Comparison of ENCODE assay signal across 18 mouse cellular contexts in genomic region chr9:92467724-92468123, GRCm38 (mm10). TPM values are rescaled to one million over a fixed set of nuclear protein-coding genes. Genes with fewer than 3 reads are reported as not detected.
DNase-seq lines count a peak whose midpoint lies in the region; ATAC-seq and TF ChIP-seq lines count a peak whose summit lies in the region.
"Had no signal": no experiment of that assay in that cellular context is flagged by ENCODE, and none has a peak within 500 bp of the region (broad histone marks: within the 10 kb centered on the region; RNA-seq: fewer than 3 reads in every experiment).

No protein-coding gene starts in this region.

- in situ Hi-C loops in CH12.LX (cut with MboI; ENCODE audit: low pct_ligation_motif_present, low pct_unique_long_range_greater_than_20kb, low sequenced_read_pairs) (no loop called here), Patski (cut with MboI; ENCODE audit: low pct_unique_long_range_greater_than_20kb) (no loop called here)

- no peak for TF ChIP-seq CTCF in CH12.LX (conservative IDR thresholded peaks at IDR 0.05 in 1 of 2, IDR thresholded peaks at IDR 0.05 in 1 of 2; ENCODE audit: low read depth in 2 of 2, low read length in 2 of 2)
- TF ChIP-seq CTCF in Patski (IDR thresholded peaks at IDR 0.05), result no peak

- no peaks in the 10 kb centered on the region for H3K36me3 ChIP-seq in CH12.LX (replicated peaks in 1 of 2; ENCODE audit: control insufficient read depth in 1 of 2, insufficient read depth in 1 of 2, low read length in 1 of 2)
- H3K36me3 ChIP-seq: embryonic facial prominence, embryonic 12.5 days; G1E; heart, embryonic 13.5 days; hindbrain, embryonic 15.5 days had no signal

- TF ChIP-seq POLR2A in CH12.LX (IDR thresholded peaks at IDR 0.05; ENCODE audit: low read depth, low read length), result no peak

- H3K27ac ChIP-seq in CH12.LX (ENCODE audit: insufficient read depth, low read depth), result no peak overlapping the region
- H3K27ac ChIP-seq: embryonic facial prominence, embryonic 12.5 days; heart, embryonic 13.5 days; hindbrain, embryonic 15.5 days had no signal

- no peaks in the 10 kb centered on the region for H3K9me3 ChIP-seq in CH12.LX (replicated peaks; ENCODE audit: low read length)
- H3K9me3 ChIP-seq: embryonic facial prominence, embryonic 12.5 days; G1E; heart, embryonic 13.5 days; hindbrain, embryonic 15.5 days had no signal

- H3K4me2 ChIP-seq in CH12.LX (ENCODE audit: insufficient read depth, low read depth, poor library complexity, severe bottlenecking), result peak overlapping the region; percentile 38
- H3K4me2 ChIP-seq: embryonic facial prominence, embryonic 12.5 days; heart, embryonic 13.5 days; hindbrain, embryonic 15.5 days had no signal

- no peaks in the 10 kb centered on the region for H3K27me3 ChIP-seq in CH12.LX (replicated peaks)
- H3K27me3 ChIP-seq in Patski, result no peaks in the 10 kb centered on the region
- H3K27me3 ChIP-seq: embryonic facial prominence, embryonic 12.5 days; heart, embryonic 13.5 days; hindbrain, embryonic 15.5 days had no signal

- H3K79me2 ChIP-seq in CH12.LX (replicated peaks; ENCODE audit: control insufficient read depth, extremely low read depth, insufficient read depth, poor library complexity, severe bottlenecking), result no peaks in the 10 kb centered on the region

- CTCF ChIA-PET in Patski (lab: Charles Lee), result interaction anchor here (1.1 to 1.4 kb wide), 2 partner anchors 9 to 63 kb away, joined by 3 read pairs; no protein-coding TSS in a partner anchor

- POLR2A ChIA-PET in Patski (lab: Charles Lee), result no interaction called here

- no peak overlapping the region for H3K9ac ChIP-seq in CH12.LX (ENCODE audit: insufficient read depth, low read depth)
- H3K9ac ChIP-seq: embryonic facial prominence, embryonic 12.5 days; heart, embryonic 13.5 days; hindbrain, embryonic 15.5 days had no signal

- ATAC-seq in Patski, result peak; percentile 21
- ATAC-seq: forebrain, embryonic 14.5 days; intestine, embryonic 16.5 days had no signal

- peaks cover 9 to 25% of the 10 kb centered on the region in 2 experiments; a peak in 3 of 4 replicates for H3K4me1 ChIP-seq in CH12.LX (ENCODE audit: control insufficient read depth in 1 of 2, insufficient read depth in 2 of 2)
- H3K4me1 ChIP-seq: embryonic facial prominence, embryonic 12.5 days; heart, embryonic 13.5 days; hindbrain, embryonic 15.5 days had no signal

- dilution Hi-C loops in CH12.LX (cut with MboI; ENCODE audit: extremely low pct_ligation_motif_present, extremely low pct_unique_long_range_greater_than_20kb, low sequenced_read_pairs), result no loop called here

- no peak for TF ChIP-seq RAD21 in CH12.LX (IDR thresholded peaks at IDR 0.05; ENCODE audit: low read depth, low read length)

- no peak overlapping the region for H3K4me3 ChIP-seq in CH12.LX (replicated peaks in 1 of 3; ENCODE audit: low read depth in 2 of 3, low read length in 2 of 3, poor library complexity in 1 of 3)
- H3K4me3 ChIP-seq: embryonic facial prominence, embryonic 12.5 days; heart, embryonic 13.5 days; hindbrain, embryonic 15.5 days had no signal

- TF ChIP-seq EP300 in CH12.LX (IDR thresholded peaks at IDR 0.05; ENCODE audit: low read length), result 0 out of 2 replicates have a peak, but pooled peaks have one; percentile 40

- peak; percentile 5 to 12 for DNase-seq in layer of hippocampus, adult 18-20 months (ENCODE audit: low spot score in 2 of 2)
- DNase-seq in layer of hippocampus, adult 8-10 months (ENCODE audit: low spot score in 2 of 2), result no peak
- DNase-seq in CH12.LX (ENCODE audit: extremely low read depth), result peak; percentile 28
- no peak for DNase-seq in Patski (ENCODE audit: low read depth, low spot score)
- DNase-seq in gonadal fat pad, adult 2 months (ENCODE audit: low read depth), result peak; percentile 86
- DNase-seq in thymus, postnatal 36 days, result no peak
- no peak for DNase-seq in kidney, postnatal 4 days
- DNase-seq: adrenal gland, postnatal 14 days; cerebellum, adult 18-20 months; embryo, embryonic 11 days; gastrocnemius, postnatal 14 days; heart, adult 11 months had no signal

TF ChIP-seq in CH12.LX, 34 proteins besides CTCF, POLR2A, EP300 and RAD21:
- TF ChIP-seq BHLHE40 (IDR thresholded peaks at IDR 0.05; ENCODE audit: low read depth, low read length), result peak; percentile 51; the same call in 1 of the 2 replicates
- no peak for TF ChIP-seq MAFK (IDR thresholded peaks at IDR 0.05; ENCODE audit: insufficient replicate concordance, low read length)
TF ChIP-seq in CH12.LX: peak in this region for 1.

RNA-seq across cellular contexts. Expression of gene Plscr4, which starts 10.6 kb away (rescaled TPM):
- 1 to 10 TPM; 3.4 to 3.7 TPM for total RNA-seq in layer of hippocampus, adult 18-20 months (2021)
- 1 to 10 TPM; 3.3 to 4.8 (median 4.2) TPM for total RNA-seq in layer of hippocampus, adult 8-10 months (2022)
- total RNA-seq in CH12.LX (2012; rRNA removed) (not detected in 2 replicates), CH12.LX (2014; rRNA removed) (0.07 TPM in 1 of 2 replicates, not detected in the other)
- polyA plus RNA-seq in CH12.LX (2012; ENCODE audit: insufficient read length, low read depth) (0.10 TPM in 1 of 2 replicates, not detected in the other), Patski (2021) (2.3 TPM)
- 7.4 and 8.9 TPM in 2 replicates for polyA plus RNA-seq in gonadal fat pad, adult 2 months (2012; rRNA removed)
- polyA plus RNA-seq: G1E had no signal

Comparison
In these comparisons a context has a peak if more than half of its experiments do, and no peak if none do; other contexts are left out.
1. DNase-seq: peak in layer of hippocampus, adult 18-20 months (2 of 2), CH12.LX (single experiment) and gonadal fat pad, adult 2 months (single experiment); none in layer of hippocampus, adult 8-10 months (0 of 2), Patski (single experiment), thymus, postnatal 36 days (0 of 2) and kidney, postnatal 4 days (0 of 2).
2. RNA of gene Plscr4, which starts 10.6 kb away (total RNA-seq): 3.3 to 4.8 TPM in layer of hippocampus, adult 8-10 months and 3.4 to 3.7 TPM in layer of hippocampus, adult 18-20 months; 0.07 TPM in CH12.LX; every median in the first group is over 4 times any median in the second.